Comparison of ENCODE assay signal across 18 mouse cellular contexts in the genomic region with DNA sequence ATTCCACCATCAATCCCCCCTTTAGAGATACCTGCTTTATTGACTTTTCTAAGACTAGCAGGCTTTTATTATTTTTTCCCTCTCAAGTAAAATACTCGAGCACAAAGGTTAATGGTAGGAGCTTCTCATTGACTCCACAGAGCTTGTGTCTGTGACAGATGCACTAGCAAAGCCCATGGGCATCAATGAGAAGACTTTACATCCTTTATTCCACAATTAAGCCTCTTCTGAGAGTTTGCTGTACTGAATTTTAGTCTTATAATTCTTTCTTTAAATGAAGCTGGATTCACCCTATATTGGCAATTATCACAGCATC.
DNase-seq lines count a peak whose midpoint lies in the region; ATAC-seq and TF ChIP-seq lines count a peak whose summit lies in the region.
"Had no signal": no experiment of that assay in that cellular context is flagged by ENCODE, and none has a peak within 500 bp of the region (broad histone marks: within the 10 kb centered on the region; RNA-seq: fewer than 3 reads in every experiment).

No protein-coding gene starts in this region.

- H3K27ac ChIP-seq in forebrain, embryonic 11.5 days (ENCODE audit: low read depth, low read length), result no peak overlapping the region
- no peak overlapping the region for H3K27ac ChIP-seq in forebrain, postnatal 0 days (ENCODE audit: low read depth, low read length)
- peak overlapping the region; percentile 75 for H3K27ac ChIP-seq in midbrain, embryonic 10.5 days (replicated peaks)
- no peak overlapping the region; the same call in 1 of the 2 replicates for H3K27ac ChIP-seq in midbrain, embryonic 15.5 days
- H3K27ac ChIP-seq in forebrain, embryonic 12.5 days, result peak overlapping the region; percentile 42; the same call in 1 of the 2 replicates
- peak overlapping the region; percentile 46; the same call in 1 of the 2 replicates for H3K27ac ChIP-seq in forebrain, embryonic 15.5 days (replicated peaks)
- H3K27ac ChIP-seq: embryonic facial prominence, embryonic 13.5 days; heart, embryonic 15.5 days had no signal

- no peak overlapping the region for H3K4me2 ChIP-seq in forebrain, embryonic 11.5 days (ENCODE audit: low read depth, low read length, severe bottlenecking)
- H3K4me2 ChIP-seq in forebrain, postnatal 0 days (ENCODE audit: low read depth), result no peak overlapping the region
- H3K4me2 ChIP-seq in midbrain, embryonic 15.5 days, result no peak overlapping the region
- no peak overlapping the region for H3K4me2 ChIP-seq in forebrain, embryonic 12.5 days
- no peak overlapping the region for H3K4me2 ChIP-seq in forebrain, embryonic 15.5 days (replicated peaks)
- H3K4me2 ChIP-seq: embryonic facial prominence, embryonic 13.5 days; heart, embryonic 11.5 days; heart, embryonic 15.5 days had no signal

- H3K9ac ChIP-seq in forebrain, embryonic 11.5 days (ENCODE audit: low read length), result no peak overlapping the region
- H3K9ac ChIP-seq in forebrain, postnatal 0 days, result no peak overlapping the region
- no peak overlapping the region for H3K9ac ChIP-seq in midbrain, embryonic 15.5 days
- H3K9ac ChIP-seq in forebrain, embryonic 12.5 days, result no peak overlapping the region
- H3K9ac ChIP-seq in forebrain, embryonic 15.5 days (replicated peaks), result no peak overlapping the region
- H3K9ac ChIP-seq: embryonic facial prominence, embryonic 13.5 days; heart, embryonic 15.5 days had no signal

- no peak overlapping the region for H3K4me3 ChIP-seq in forebrain, embryonic 11.5 days (ENCODE audit: low read depth, low read length)
- no peak overlapping the region for H3K4me3 ChIP-seq in forebrain, postnatal 0 days (ENCODE audit: low read depth, low read length)
- H3K4me3 ChIP-seq in midbrain, embryonic 10.5 days, result no peak overlapping the region
- H3K4me3 ChIP-seq in midbrain, embryonic 15.5 days, result no peak overlapping the region
- H3K4me3 ChIP-seq in forebrain, embryonic 12.5 days (replicated peaks), result no peak overlapping the region
- H3K4me3 ChIP-seq in forebrain, embryonic 15.5 days, result no peak overlapping the region
- H3K4me3 ChIP-seq: embryonic facial prominence, embryonic 13.5 days; heart, embryonic 15.5 days had no signal

- TF ChIP-seq CTCF in forebrain, postnatal 0 days (IDR thresholded peaks at IDR 0.05; ENCODE audit: low read depth), result no peak

- no peaks in the 10 kb centered on the region for H3K4me1 ChIP-seq in forebrain, embryonic 11.5 days (replicated peaks; ENCODE audit: control insufficient read depth, insufficient read depth, low read length)
- no peaks in the 10 kb centered on the region for H3K4me1 ChIP-seq in forebrain, postnatal 0 days (ENCODE audit: insufficient read depth)
- peaks cover 17% of the 10 kb centered on the region for H3K4me1 ChIP-seq in midbrain, embryonic 10.5 days
- peaks cover 8% of the 10 kb centered on the region for H3K4me1 ChIP-seq in midbrain, embryonic 15.5 days
- peaks cover 11% of the 10 kb centered on the region for H3K4me1 ChIP-seq in forebrain, embryonic 12.5 days
- H3K4me1 ChIP-seq in forebrain, embryonic 15.5 days, result peaks cover 10% of the 10 kb centered on the region
- H3K4me1 ChIP-seq: heart, embryonic 15.5 days had no signal

- DNase-seq in forebrain, embryonic 11.5 days (ENCODE audit: low spot score), result no peak
- DNase-seq in forebrain, postnatal 0 days, result no peak
- no peak for DNase-seq in midbrain, embryonic 10.5 days (ENCODE audit: low spot score)
- DNase-seq in cerebellum, adult 11-12 months, result no peak
- DNase-seq: adrenal gland, postnatal 10 days; cerebellum, adult 11 months; cerebellum, adult 9-10 months; cerebellum, postnatal 25 days; gastrocnemius, postnatal 10 days; heart, adult 18-20 months; heart, postnatal 14 days had no signal

- 7% methylated on average over 1 of the region's 1 CpGs for WGBS in forebrain, embryonic 11.5 days
- 6% methylated on average over 1 of the region's 1 CpGs for WGBS in forebrain, postnatal 0 days
- WGBS in midbrain, embryonic 10.5 days, result 19% methylated on average over 1 of the region's 1 CpGs
- WGBS in midbrain, embryonic 15.5 days, result 6% methylated on average over 1 of the region's 1 CpGs
- 6% methylated on average over 1 of the region's 1 CpGs for WGBS in forebrain, embryonic 12.5 days
- WGBS in forebrain, embryonic 15.5 days, result 3% methylated on average over 1 of the region's 1 CpGs

- no peaks in the 10 kb centered on the region for H3K36me3 ChIP-seq in forebrain, embryonic 11.5 days (ENCODE audit: control insufficient read depth, insufficient read depth, low read length)
- no peaks in the 10 kb centered on the region for H3K36me3 ChIP-seq in forebrain, postnatal 0 days (ENCODE audit: insufficient read depth)
- no peaks in the 10 kb centered on the region for H3K36me3 ChIP-seq in midbrain, embryonic 10.5 days
- no peaks in the 10 kb centered on the region for H3K36me3 ChIP-seq in midbrain, embryonic 15.5 days (replicated peaks)
- no peaks in the 10 kb centered on the region for H3K36me3 ChIP-seq in forebrain, embryonic 12.5 days (replicated peaks)
- H3K36me3 ChIP-seq in forebrain, embryonic 15.5 days, result no peaks in the 10 kb centered on the region
- H3K36me3 ChIP-seq: embryonic facial prominence, embryonic 13.5 days; heart, embryonic 15.5 days had no signal

- ATAC-seq in forebrain, embryonic 11.5 days (replicated peaks; ENCODE audit: low FRiP score), result peak; percentile 27
- ATAC-seq in forebrain, postnatal 0 days, result no peak
- no peak for ATAC-seq in midbrain, embryonic 15.5 days (replicated peaks)
- ATAC-seq in forebrain, embryonic 12.5 days (ENCODE audit: low FRiP score), result peak; percentile 19; the same call in 1 of the 2 replicates
- ATAC-seq in forebrain, embryonic 15.5 days (replicated peaks), result no peak
- ATAC-seq: intestine, embryonic 16.5 days had no signal

- no peaks in the 10 kb centered on the region for H3K27me3 ChIP-seq in forebrain, embryonic 11.5 days (ENCODE audit: control insufficient read depth, insufficient read depth, low read length)
- H3K27me3 ChIP-seq in forebrain, postnatal 0 days (ENCODE audit: insufficient read depth, low read length), result no peaks in the 10 kb centered on the region
- H3K27me3 ChIP-seq in midbrain, embryonic 10.5 days (ENCODE audit: low read depth, poor library complexity, severe bottlenecking), result no peaks in the 10 kb centered on the region
- H3K27me3 ChIP-seq in midbrain, embryonic 15.5 days (replicated peaks), result no peaks in the 10 kb centered on the region
- H3K27me3 ChIP-seq in forebrain, embryonic 12.5 days, result no peaks in the 10 kb centered on the region
- H3K27me3 ChIP-seq in forebrain, embryonic 15.5 days, result no peaks in the 10 kb centered on the region
- H3K27me3 ChIP-seq: embryonic facial prominence, embryonic 13.5 days; heart, embryonic 15.5 days had no signal

- no peaks in the 10 kb centered on the region for H3K9me3 ChIP-seq in forebrain, embryonic 11.5 days (ENCODE audit: control insufficient read depth, low read length)
- no peaks in the 10 kb centered on the region for H3K9me3 ChIP-seq in forebrain, postnatal 0 days (ENCODE audit: low read length)
- no peaks in the 10 kb centered on the region for H3K9me3 ChIP-seq in midbrain, embryonic 10.5 days (replicated peaks)
- no peaks in the 10 kb centered on the region for H3K9me3 ChIP-seq in midbrain, embryonic 15.5 days
- H3K9me3 ChIP-seq in forebrain, embryonic 12.5 days, result no peaks in the 10 kb centered on the region
- H3K9me3 ChIP-seq in forebrain, embryonic 15.5 days, result no peaks in the 10 kb centered on the region
- H3K9me3 ChIP-seq: embryonic facial prominence, embryonic 13.5 days; heart, embryonic 15.5 days had no signal

Comparison
In these comparisons a context has a peak if more than half of its experiments do, and no peak if none do; other contexts are left out.
1. ATAC-seq: peak in forebrain, embryonic 11.5 days (single experiment) and forebrain, embryonic 12.5 days (single experiment); none in forebrain, postnatal 0 days (single experiment), midbrain, embryonic 15.5 days (single experiment) and forebrain, embryonic 15.5 days (single experiment).
2. H3K27ac ChIP-seq: peak in midbrain, embryonic 10.5 days (single experiment), forebrain, embryonic 12.5 days (single experiment) and forebrain, embryonic 15.5 days (single experiment); none in forebrain, embryonic 11.5 days (single experiment), forebrain, postnatal 0 days (single experiment) and midbrain, embryonic 15.5 days (single experiment).